Mouse (Mus musculus) MEL (cell line): ENCODE results near the gene Prdx3.

Source experiments
- EP300 ChIP-seq, 2 experiments: IDR thresholded peaks; 2 replicates each; pipeline ENCODE4 v1.6.1; 2011; ENCODE audit warnings: improper control_type of control experiment in 2 of 2, low read length in 2 of 2, low read depth in 1 of 2, mild to moderate bottlenecking in 1 of 2
- NELFE ChIP-seq: IDR thresholded peaks from 2 replicates; pipeline ENCODE4 v1.6.1; 2011; ENCODE audit warnings: low read depth, low read length, improper control_type of control experiment
- NRF1 ChIP-seq: IDR thresholded peaks from 2 replicates; pipeline ENCODE4 v1.6.1; 2014; ENCODE audit warnings: low read depth, mild to moderate bottlenecking, inconsistent platforms, low read length, improper control_type of control experiment, moderate library complexity; ENCODE audit not compliant: poor library complexity, insufficient read depth, severe bottlenecking
- TAL1 ChIP-seq: IDR thresholded peaks from 2 replicates; pipeline ENCODE4 v1.6.1; 2012; ENCODE audit warnings: mild to moderate bottlenecking, inconsistent platforms, low read length, moderate library complexity, mixed read lengths
- TCF12 ChIP-seq: IDR thresholded peaks from 2 replicates; pipeline ENCODE4 v1.6.1; 2014; ENCODE audit warnings: low read depth, mild to moderate bottlenecking, inconsistent platforms, low read length, improper control_type of control experiment, moderate library complexity
- ZMIZ1 ChIP-seq: IDR thresholded peaks from 2 replicates; pipeline ENCODE4 v1.6.1; 2012; ENCODE audit warnings: low read depth, mild to moderate bottlenecking, inconsistent platforms, low read length, improper control_type of control experiment, moderate library complexity

DNA sequence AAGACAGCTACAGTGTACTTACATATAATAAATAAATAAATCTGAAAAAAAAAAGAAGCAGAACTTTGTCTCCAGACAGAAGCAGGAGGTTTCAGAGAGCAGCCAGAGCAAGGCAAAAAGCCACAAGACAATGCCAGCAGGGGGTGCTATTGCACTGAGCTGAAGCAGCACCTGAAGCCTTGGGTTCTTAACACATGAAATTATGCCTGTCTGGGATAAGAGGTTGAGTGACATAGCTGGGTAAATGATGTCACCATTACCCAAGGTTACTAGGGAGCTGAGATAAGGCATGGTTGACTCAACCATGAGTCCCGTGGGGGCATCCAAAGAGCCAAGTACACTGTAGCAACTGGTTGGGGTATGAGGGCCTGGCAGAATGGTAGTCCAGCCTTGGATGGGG, 36.6 kb downstream of the Prdx3 start:
- TF ChIP-seq ZMIZ1 (no peak), NELFE (no peak), TAL1 (no peak), EP300 (IDR thresholded peaks at IDR 0.05; ENCODE audit: low read depth in 1 of 2, low read length in 2 of 2) (no peak), TCF12 (no peak), NRF1 (no peak)
